Mouse (Mus musculus) limb, embryonic 11.5 days (tissue): ENCODE measurements around the gene Haspin. TPM values are rescaled to one million over a fixed set of nuclear protein-coding genes. Genes with fewer than 3 reads are reported as not detected.

Experiments used
- ATAC-seq: fragments of 200-750 bp; cut with Nextera tagmentation; 2 replicates; pipeline ENCODE4 v1.8.0; 2017; ENCODE audit warnings: low read depth; ENCODE audit not compliant: insufficient number of reproducible peaks, low FRiP score, low TSS enrichment
- DNase-seq: peaks from one replicate; pipeline ENCODE4 v3.0.0-alpha.2; 2015; ENCODE audit warnings: low spot score
- H3K27ac ChIP-seq: fragments of 300-500 bp; sonication (generic); replicated peaks from 2 replicates; pipeline ENCODE4 v1.5.1; 2014; ENCODE audit warnings: low read depth, mild to moderate bottlenecking, low read length
- H3K27me3 ChIP-seq: fragments of 300-500 bp; sonication (generic); 2 replicates; pipeline ENCODE4 v1.6.1; 2014; ENCODE audit warnings: mild to moderate bottlenecking, low read length, mixed read lengths; ENCODE audit not compliant: control insufficient read depth, insufficient read depth
- H3K36me3 ChIP-seq: fragments of 300-500 bp; sonication (generic); 2 replicates; pipeline ENCODE4 v1.6.1; 2014; ENCODE audit warnings: mild to moderate bottlenecking, low read length, moderate library complexity, mixed read lengths; ENCODE audit not compliant: control insufficient read depth, insufficient read depth
- H3K4me1 ChIP-seq: fragments of 300-500 bp; sonication (generic); 2 replicates; pipeline ENCODE4 v1.6.1; 2014; ENCODE audit warnings: low read length, mixed read lengths; ENCODE audit not compliant: control insufficient read depth, insufficient read depth
- H3K4me2 ChIP-seq: fragments of 300-500 bp; sonication (generic); 2 replicates; pipeline ENCODE4 v1.6.1; 2014; ENCODE audit warnings: low read depth, mild to moderate bottlenecking, moderate library complexity; ENCODE audit not compliant: severe bottlenecking
- H3K4me3 ChIP-seq: fragments of 300-500 bp; sonication (generic); 2 replicates; pipeline ENCODE4 v1.5.1; 2014; ENCODE audit warnings: low read depth, low read length
- H3K9ac ChIP-seq: fragments of 300-500 bp; sonication (generic); 2 replicates; pipeline ENCODE4 v1.6.1; 2014; ENCODE audit warnings: mild to moderate bottlenecking, low read length
- H3K9me3 ChIP-seq: fragments of 300-500 bp; sonication (generic); 2 replicates; pipeline ENCODE4 v1.6.1; 2016; ENCODE audit warnings: low read length; ENCODE audit not compliant: control insufficient read depth
- WGBS: fragments of 180-500 bp; shearing (Covaris S2); extraction: QIAGEN DNeasy Blood & Tissue Kit; methylation state at CpG from one replicate; pipeline ENCODE4 v1.1.7; 2014; 5-methylcytosine and 5-hydroxymethylcytosine counted together
- polyA plus RNA-seq: library from polyadenylated mRNA; unstranded; fragments of >200 nt; fragmentation: Nextera tagmentation; extraction: Ambion mirVana; gene quantifications from 2 replicates; pipeline ENCODE4 v1.2.1, GENCODE M21; 2014

Haspin gene
- 19.5 and 19.9 TPM in 2 replicates for polyA plus RNA-seq

GRCm38 (mm10) chr11:73137591-73138501 lies at the start of gene Haspin:
Haspin (minus strand) TSS chr11:73138294.
- H3K4me1 ChIP-seq = peaks cover 9% of the 10 kb centered on the region
- peak within 1 kb of the TSS; percentile 82 for H3K9ac ChIP-seq
- peak; percentile 92 for ATAC-seq
- H3K27me3 ChIP-seq = no peaks in the 10 kb centered on the region
- H3K4me3 ChIP-seq = peak within 1 kb of the TSS; percentile 92
- H3K9me3 ChIP-seq = no peaks in the 10 kb centered on the region
- no peak within 1 kb of the TSS for H3K27ac ChIP-seq
- WGBS = under 1% methylated on average over 82 of the region's 84 CpGs
- peak; percentile 96 for DNase-seq
- peak within 1 kb of the TSS; percentile 70 for H3K4me2 ChIP-seq
- peaks cover 10% of the 10 kb centered on the region for H3K36me3 ChIP-seq

GRCm38 (mm10) chr11:73187231-73187630 lies 49.1 kb upstream of the Haspin start:
- peaks cover 5% of the 10 kb centered on the region; the same call in 1 of the 2 replicates for H3K36me3 ChIP-seq
- no peak overlapping the region for H3K4me2 ChIP-seq
- 87% methylated on average over 6 of the region's 6 CpGs for WGBS

GRCm38 (mm10) chr11:73185872-73186615 lies 48.0 kb upstream of the Haspin start:
- H3K9ac ChIP-seq = no peak overlapping the region
- no peaks in the 10 kb centered on the region for H3K4me1 ChIP-seq
- no peak for ATAC-seq
- 97% methylated on average over 10 of the region's 10 CpGs for WGBS
- no peak overlapping the region for H3K4me2 ChIP-seq
- peaks cover 5% of the 10 kb centered on the region; the same call in 1 of the 2 replicates for H3K36me3 ChIP-seq
- H3K9me3 ChIP-seq = no peaks in the 10 kb centered on the region
- H3K27me3 ChIP-seq = no peaks in the 10 kb centered on the region
- no peak for DNase-seq
- H3K4me3 ChIP-seq = no peak overlapping the region
- H3K27ac ChIP-seq = no peak overlapping the region

More at GRCm38 (mm10) chr11:73187231-73187630, 49.1 kb upstream of the Haspin start:
- H3K27ac ChIP-seq = no peak overlapping the region
- H3K27me3 ChIP-seq = no peaks in the 10 kb centered on the region
- H3K4me3 ChIP-seq = no peak overlapping the region
- ATAC-seq (no peak), DNase-seq (no peak)
- no peaks in the 10 kb centered on the region for H3K9me3 ChIP-seq
- no peak overlapping the region for H3K9ac ChIP-seq
- no peaks in the 10 kb centered on the region for H3K4me1 ChIP-seq

GRCm38 (mm10) chr11:73177895-73178294 lies 39.8 kb upstream of the Haspin start:
- Histone ChIP-seq H3K27ac (peak overlapping the region; percentile 81), H3K4me3 (peak overlapping the region; percentile 96), H3K27me3 (no peaks in the 10 kb centered on the region), H3K4me2 (peak overlapping the region; percentile 69), H3K4me1 (peaks cover 11% of the 10 kb centered on the region), H3K36me3 (peaks cover 2% of the 10 kb centered on the region; the same call in 1 of the 2 replicates), H3K9ac (peak overlapping the region; percentile 89), H3K9me3 (no peaks in the 10 kb centered on the region)
- DNase-seq (no peak), ATAC-seq (no peak)
- 7% methylated on average over 2 of the region's 2 CpGs for WGBS

- Histone ChIP-seq H3K4me1 (peaks cover 11% of the 10 kb centered on the region), H3K27ac (peak overlapping the region; percentile 81), H3K27me3 (no peaks in the 10 kb centered on the region), H3K4me3 (peak overlapping the region; percentile 96), H3K9ac (peak overlapping the region; percentile 89), H3K9me3 (no peaks in the 10 kb centered on the region), H3K4me2 (peak overlapping the region; percentile 69), H3K36me3 (peaks cover 2% of the 10 kb centered on the region; the same call in 1 of the 2 replicates)
- 0% methylated on average over 26 of the region's 28 CpGs for WGBS
- DNase-seq (peak; percentile 86), ATAC-seq (peak; percentile 67)
Measured at GRCm38 (mm10) chr11:73177509-73177875, 39.4 kb upstream of the Haspin start.

- Histone ChIP-seq H3K9me3 (no peaks in the 10 kb centered on the region), H3K9ac (peak within 1 kb of the TSS; percentile 89), H3K36me3 (peaks cover 2% of the 10 kb centered on the region; the same call in 1 of the 2 replicates), H3K4me3 (peak within 1 kb of the TSS; percentile 96), H3K4me1 (peaks cover 11% of the 10 kb centered on the region), H3K27me3 (no peaks in the 10 kb centered on the region), H3K4me2 (peak within 1 kb of the TSS; percentile 69), H3K27ac (peak within 1 kb of the TSS; percentile 81)
- peak; percentile 97 for ATAC-seq
- peak; percentile 96 for DNase-seq
- WGBS = under 1% methylated on average over 80 of the region's 81 CpGs
Measured at GRCm38 (mm10) chr11:73176608-73177508, 38.8 kb upstream of the Haspin start, which contains the start of the genes Emc6 and Tax1bp3. Emc6 (minus strand) TSS chr11:73177037. Tax1bp3 (plus strand) TSS chr11:73177083.

GRCm38 (mm10) chr11:73176186-73176585 lies 38.1 kb upstream of the Haspin start:
- Histone ChIP-seq H3K4me2 (peak overlapping the region; percentile 68), H3K36me3 (peaks cover 2% of the 10 kb centered on the region; the same call in 1 of the 2 replicates), H3K4me1 (peaks cover 11% of the 10 kb centered on the region), H3K9ac (peak overlapping the region; percentile 89), H3K4me3 (peak overlapping the region; percentile 96), H3K27ac (no peak overlapping the region), H3K9me3 (no peaks in the 10 kb centered on the region), H3K27me3 (no peaks in the 10 kb centered on the region)
- DNase-seq = no peak
- no peak for ATAC-seq
- 1% methylated on average over 15 of the region's 15 CpGs for WGBS
